Mouse (Mus musculus) heart, embryonic 12.5 days (tissue): ENCODE data around the gene Efna4. TPM values are rescaled to one million over a fixed set of nuclear protein-coding genes. Genes with fewer than 3 reads are reported as not detected.

Source experiments
- ATAC-seq: fragments of 200-750 bp; cut with Nextera tagmentation; 2 replicates; pipeline ENCODE4 v1.8.0; 2017; ENCODE audit warnings: moderate TSS enrichment, moderate library complexity; ENCODE audit not compliant: insufficient number of reproducible peaks, low FRiP score
- H3K27ac ChIP-seq: fragments of 300-500 bp; sonication (generic); 2 replicates; pipeline ENCODE4 v1.5.1; 2016; ENCODE audit warnings: mild to moderate bottlenecking, moderate library complexity; ENCODE audit not compliant: poor library complexity, severe bottlenecking
- H3K27me3 ChIP-seq: fragments of 300-500 bp; sonication (generic); replicated peaks from 2 replicates; pipeline ENCODE4 v1.6.1; 2016; ENCODE audit warnings: mild to moderate bottlenecking, moderate library complexity
- H3K36me3 ChIP-seq: fragments of 300-500 bp; sonication (generic); 2 replicates; pipeline ENCODE4 v1.6.1; 2016; ENCODE audit warnings: mild to moderate bottlenecking, moderate library complexity
- H3K4me1 ChIP-seq: fragments of 300-500 bp; sonication (generic); replicated peaks from 2 replicates; pipeline ENCODE4 v1.6.1; 2016; ENCODE audit warnings: mild to moderate bottlenecking
- H3K4me2 ChIP-seq: fragments of 300-500 bp; sonication (generic); 2 replicates; pipeline ENCODE4 v1.6.1; 2016; ENCODE audit warnings: mild to moderate bottlenecking, moderate library complexity
- H3K4me3 ChIP-seq: fragments of 300-500 bp; sonication (generic); 2 replicates; pipeline ENCODE4 v1.5.1; 2016; ENCODE audit warnings: mild to moderate bottlenecking
- H3K9ac ChIP-seq: fragments of 300-500 bp; sonication (generic); 2 replicates; pipeline ENCODE4 v1.6.1; 2016; ENCODE audit warnings: mild to moderate bottlenecking, moderate library complexity
- H3K9me3 ChIP-seq: fragments of 300-500 bp; sonication (generic); replicated peaks from 2 replicates; pipeline ENCODE4 v1.6.1; 2016; ENCODE audit warnings: mild to moderate bottlenecking, moderate library complexity
- WGBS: fragments of 180-500 bp; shearing (Covaris S2); methylation state at CpG from one replicate; pipeline ENCODE4 v1.1.7; 2016; 5-methylcytosine and 5-hydroxymethylcytosine counted together
- polyA plus RNA-seq: library from polyadenylated mRNA; unstranded; fragments of >200 nt; fragmentation: Nextera tagmentation; extraction: Ambion mirVana; gene quantifications from 2 replicates; pipeline ENCODE4 v1.2.1, GENCODE M21; 2016

The Efna4 gene
- polyA plus RNA-seq, 1 experiment from 2014 or later = 8.7 TPM

DNA sequence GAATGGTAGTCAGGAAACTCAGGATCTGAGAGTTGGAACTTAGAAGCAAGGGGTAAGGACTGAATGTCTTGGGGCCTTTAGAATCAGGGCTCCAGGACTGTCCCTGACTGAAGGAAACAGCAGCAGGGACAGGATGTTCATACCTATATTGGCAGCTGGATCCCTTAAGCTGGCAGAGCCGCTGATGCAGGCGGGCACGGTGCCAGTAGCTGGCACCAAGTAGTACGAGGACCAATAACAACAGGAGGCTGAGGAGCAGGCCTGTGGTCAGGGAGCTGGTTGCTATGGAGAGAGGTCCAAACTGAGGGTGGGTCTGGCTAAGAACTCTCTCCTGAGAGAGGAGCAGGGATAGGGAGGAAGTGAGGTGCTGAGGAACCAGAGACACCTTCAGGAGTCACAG, 4.0 kb upstream of the Efna4 start:
- WGBS = 83% methylated on average over 4 of the region's 4 CpGs
- Histone ChIP-seq H3K27ac (no peak overlapping the region), H3K9ac (no peak overlapping the region), H3K4me1 (peaks cover 18% of the 10 kb centered on the region), H3K4me2 (no peak overlapping the region), H3K9me3 (no peaks in the 10 kb centered on the region), H3K36me3 (peaks cover 25% of the 10 kb centered on the region), H3K27me3 (0 out of 2 replicates have a peak, but pooled peaks cover 7% of the 10 kb centered on the region), H3K4me3 (no peak overlapping the region)
- no peak for ATAC-seq

DNA sequence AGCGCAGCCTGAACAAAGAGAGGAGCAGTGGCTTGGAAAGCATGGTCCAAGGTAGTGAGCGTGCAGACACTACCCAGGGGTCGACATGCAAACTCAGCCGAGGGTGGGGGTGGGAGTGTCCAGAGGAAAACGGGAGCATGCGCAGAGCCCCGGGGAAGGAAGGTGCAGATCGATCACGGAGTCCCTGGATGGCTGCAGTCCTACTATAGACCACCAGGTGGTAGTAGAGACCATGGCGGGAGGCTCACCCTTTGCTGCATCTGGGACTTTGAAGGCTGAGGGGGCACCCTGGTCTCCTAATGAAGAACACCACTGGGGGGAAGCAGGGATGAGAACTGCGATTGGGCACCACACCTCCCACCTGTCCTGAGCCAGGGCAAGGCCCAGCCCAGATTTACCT, 2.6 kb upstream of the Efna4 start:
- H3K27me3 ChIP-seq = 0 out of 2 replicates have a peak, but pooled peaks cover 6% of the 10 kb centered on the region
- H3K4me3 ChIP-seq = peak overlapping the region; percentile 10
- no peak for ATAC-seq

DNA sequence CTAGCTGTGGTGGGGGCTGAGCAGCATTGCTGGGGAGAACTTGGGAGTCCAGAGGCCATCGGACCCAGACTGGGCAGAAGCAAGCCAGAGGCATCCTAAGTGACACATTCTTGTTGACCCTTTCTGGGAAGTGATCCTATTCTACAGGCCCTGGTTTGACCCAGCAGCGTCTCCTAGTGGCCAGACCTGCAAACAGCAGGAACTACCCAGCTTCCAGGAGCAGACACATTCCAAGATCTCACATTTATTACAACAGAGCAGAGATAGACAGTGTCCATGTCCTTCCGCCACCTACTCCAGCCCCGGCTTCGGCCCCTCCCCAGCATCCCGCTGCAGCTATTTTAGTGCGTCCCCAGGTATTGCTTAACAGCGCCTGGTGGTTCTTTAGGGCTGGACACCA, 1.6 kb upstream of the Efna4 start:
- Histone ChIP-seq H3K9ac (no peak overlapping the region), H3K36me3 (peaks cover 29% of the 10 kb centered on the region), H3K4me2 (no peak overlapping the region), H3K9me3 (no peaks in the 10 kb centered on the region), H3K4me3 (no peak overlapping the region), H3K4me1 (peaks cover 26% of the 10 kb centered on the region), H3K27me3 (0 out of 2 replicates have a peak, but pooled peaks cover 4% of the 10 kb centered on the region), H3K27ac (no peak overlapping the region)
- WGBS = 26% methylated on average over 8 of the region's 8 CpGs
- no peak for ATAC-seq

More for the DNA sequence above, 2.6 kb upstream of the Efna4 start:
- H3K27ac ChIP-seq = no peak overlapping the region
- no peak overlapping the region for H3K9ac ChIP-seq
- peak overlapping the region; percentile 58 for H3K4me2 ChIP-seq
- no peaks in the 10 kb centered on the region for H3K9me3 ChIP-seq
- peaks cover 25% of the 10 kb centered on the region for H3K36me3 ChIP-seq
- WGBS = 7% methylated on average over 11 of the region's 11 CpGs
- peaks cover 26% of the 10 kb centered on the region for H3K4me1 ChIP-seq

DNA sequence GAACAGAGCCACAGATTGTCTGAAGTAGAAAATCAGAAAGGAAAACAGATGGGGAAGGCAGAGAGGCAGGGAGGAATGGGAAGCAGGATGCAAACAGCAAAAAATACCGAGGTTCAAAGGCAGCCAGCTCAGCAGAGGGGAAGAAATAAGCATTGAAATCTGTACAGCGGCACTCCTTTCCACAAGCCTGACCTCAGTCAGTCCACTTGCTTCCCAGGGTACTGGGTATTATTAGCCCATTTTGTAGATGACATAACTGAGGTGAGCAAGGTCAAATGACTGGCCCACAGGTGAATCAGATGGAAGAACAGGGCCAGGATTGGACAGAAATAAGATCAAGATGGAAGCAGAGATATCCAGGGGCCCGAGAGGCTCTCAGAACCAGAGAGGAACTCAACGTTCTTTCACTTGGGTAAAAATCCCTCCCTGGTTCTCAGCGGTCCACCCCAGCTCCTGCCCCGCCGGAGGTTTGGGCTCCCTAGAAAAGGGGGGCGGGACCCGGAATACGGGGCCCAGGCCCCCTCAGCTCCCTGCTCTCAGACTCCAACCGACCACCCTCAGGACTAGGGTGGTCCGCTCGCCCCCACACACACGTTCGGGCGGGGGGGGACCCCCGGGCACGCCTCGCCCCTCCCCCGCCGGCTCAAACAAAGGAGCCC, 637 bp downstream of the Efna4 start:
- under 1% methylated on average over 21 of the region's 21 CpGs for WGBS
- Histone ChIP-seq H3K9ac (peak overlapping the region; percentile 90), H3K9me3 (no peaks in the 10 kb centered on the region), H3K27me3 (peaks cover 9% of the 10 kb centered on the region; the same call in 1 of the 2 replicates), H3K27ac (peak overlapping the region; percentile 68), H3K4me2 (peak overlapping the region; percentile 86), H3K4me3 (peak overlapping the region; percentile 82), H3K4me1 (peaks cover 30% of the 10 kb centered on the region), H3K36me3 (peaks cover 25% of the 10 kb centered on the region)
- ATAC-seq = no peak; the same call in 1 of the 2 replicates

DNA sequence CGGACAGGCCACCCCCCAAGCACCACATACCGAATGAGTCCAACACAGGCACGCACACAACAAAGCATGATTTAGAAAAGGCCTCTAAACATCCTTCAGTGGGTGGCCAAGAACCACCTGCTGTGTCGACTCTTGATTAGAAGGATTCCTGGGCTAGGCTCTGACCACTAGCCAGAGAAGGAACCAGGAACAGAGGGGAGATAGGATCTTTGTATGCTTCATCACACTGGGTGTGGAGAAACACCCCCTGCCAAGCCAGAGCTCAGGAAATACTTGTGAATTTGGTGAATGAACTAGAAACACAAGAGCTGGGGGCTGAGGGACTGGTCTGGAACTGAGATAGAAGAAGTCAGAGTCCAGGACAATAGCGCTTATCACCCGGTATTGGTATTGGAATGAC, 1.3 kb downstream of the Efna4 start:
- no peaks in the 10 kb centered on the region for H3K9me3 ChIP-seq
- peak overlapping the region; percentile 90 for H3K9ac ChIP-seq
- H3K27ac ChIP-seq = peak overlapping the region; percentile 14; the same call in 1 of the 2 replicates
- 11% methylated on average over 6 of the region's 6 CpGs for WGBS
- no peak for ATAC-seq
- peak overlapping the region; percentile 82 for H3K4me3 ChIP-seq
- H3K36me3 ChIP-seq = peaks cover 23% of the 10 kb centered on the region
- peaks cover 30% of the 10 kb centered on the region for H3K4me1 ChIP-seq
- peak overlapping the region; percentile 86 for H3K4me2 ChIP-seq
- H3K27me3 ChIP-seq = peaks cover 9% of the 10 kb centered on the region; the same call in 1 of the 2 replicates

DNA sequence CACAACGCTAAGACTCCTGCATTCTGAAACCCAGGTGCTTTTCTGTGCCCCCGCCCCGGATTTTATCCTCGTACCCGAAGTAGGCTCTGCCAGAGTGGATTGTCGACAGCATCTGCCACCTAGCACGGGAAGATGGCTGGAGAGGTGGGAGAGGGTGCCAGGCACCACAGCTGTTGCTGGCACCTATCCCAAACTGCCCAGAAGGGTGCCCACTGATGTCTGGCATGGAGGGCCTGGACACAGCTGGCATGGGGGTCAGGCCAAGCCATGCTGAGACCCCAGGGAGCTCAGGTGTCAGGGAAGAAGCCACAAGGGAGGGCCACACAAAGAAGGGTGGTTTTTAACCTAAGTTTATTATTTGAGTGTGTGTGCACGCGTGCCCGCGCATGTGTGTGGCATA, 4.8 kb downstream of the Efna4 start:
- Histone ChIP-seq H3K4me2 (no peak overlapping the region), H3K9me3 (no peaks in the 10 kb centered on the region), H3K27ac (no peak overlapping the region), H3K36me3 (peaks cover 23% of the 10 kb centered on the region), H3K4me3 (no peak overlapping the region), H3K4me1 (peaks cover 37% of the 10 kb centered on the region), H3K9ac (no peak overlapping the region), H3K27me3 (peaks cover 25% of the 10 kb centered on the region)
- 74% methylated on average over 11 of the region's 11 CpGs for WGBS
- no peak for ATAC-seq

DNA sequence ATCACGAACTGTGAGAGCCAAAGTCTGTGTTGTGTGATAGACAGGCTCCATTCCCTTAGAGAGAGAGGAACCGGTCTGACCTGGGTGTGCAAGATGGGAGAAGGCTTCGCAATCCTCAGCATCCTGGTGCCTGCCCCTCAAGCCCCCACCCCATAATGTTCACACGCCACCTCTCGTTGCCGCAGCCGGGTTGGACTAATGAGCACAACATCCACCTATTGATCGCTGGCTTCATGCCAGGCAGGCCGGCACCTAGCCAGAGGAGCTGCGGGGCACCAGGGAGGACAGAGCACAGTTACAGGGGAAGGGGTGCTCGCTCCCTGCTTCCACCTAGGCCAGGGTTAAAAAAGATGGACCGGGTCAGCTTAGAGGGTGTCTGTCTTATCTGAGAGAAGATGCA, 5.4 kb downstream of the Efna4 start:
- Histone ChIP-seq H3K9me3 (no peaks in the 10 kb centered on the region), H3K27me3 (peaks cover 28% of the 10 kb centered on the region), H3K4me3 (no peak overlapping the region), H3K36me3 (peaks cover 23% of the 10 kb centered on the region), H3K4me2 (no peak overlapping the region), H3K9ac (no peak overlapping the region), H3K27ac (no peak overlapping the region), H3K4me1 (peaks cover 37% of the 10 kb centered on the region)
- ATAC-seq = no peak
- 54% methylated on average over 12 of the region's 12 CpGs for WGBS

DNA sequence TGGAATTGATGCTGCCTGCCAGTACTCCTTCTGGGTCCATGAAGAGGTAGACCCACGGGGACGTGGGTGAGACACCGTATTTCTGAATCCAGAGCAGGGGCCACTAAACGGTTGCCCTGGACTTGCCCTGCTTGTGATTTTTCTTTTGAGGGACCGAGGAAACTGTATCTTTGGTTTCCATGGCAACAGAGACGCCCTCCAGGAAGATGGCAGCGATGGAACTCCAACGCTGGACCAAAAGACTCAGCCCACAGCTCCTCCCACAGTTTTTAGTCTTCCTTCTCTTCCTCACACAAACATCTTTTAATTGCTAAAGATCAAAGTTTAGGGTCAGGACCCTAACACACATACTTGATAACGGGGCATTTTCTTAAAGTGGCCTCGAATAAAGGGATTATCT, 5.8 kb downstream of the Efna4 start:
- Histone ChIP-seq H3K4me1 (peaks cover 34% of the 10 kb centered on the region), H3K9ac (no peak overlapping the region), H3K27me3 (peaks cover 29% of the 10 kb centered on the region), H3K4me3 (no peak overlapping the region), H3K36me3 (peaks cover 23% of the 10 kb centered on the region), H3K9me3 (no peaks in the 10 kb centered on the region), H3K27ac (no peak overlapping the region), H3K4me2 (no peak overlapping the region)
- no peak for ATAC-seq
- WGBS = 55% methylated on average over 10 of the region's 10 CpGs

DNA sequence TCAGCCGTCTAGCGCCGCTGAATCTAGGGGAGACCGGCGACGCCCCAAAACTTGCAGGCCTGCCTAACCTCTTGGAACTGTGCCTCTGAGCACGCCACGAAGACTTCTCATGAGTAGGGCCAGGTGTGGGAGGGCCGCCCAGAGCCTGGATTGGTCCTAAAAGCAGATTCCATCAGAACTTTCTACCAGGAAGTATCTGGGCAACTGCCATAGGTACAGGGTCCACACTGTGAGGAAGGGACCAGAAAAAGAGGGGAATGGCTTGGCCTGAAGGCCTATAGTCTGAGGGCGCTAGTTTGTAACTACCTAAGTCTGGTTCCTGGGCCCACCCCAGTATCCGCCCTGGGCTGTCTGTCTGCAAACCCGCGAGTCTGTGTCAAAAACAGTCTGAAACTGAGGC, 6.3 kb downstream of the Efna4 start:
- no peak for ATAC-seq
- Histone ChIP-seq H3K27ac (no peak overlapping the region), H3K9ac (no peak overlapping the region), H3K4me2 (no peak overlapping the region), H3K4me1 (peaks cover 30% of the 10 kb centered on the region), H3K9me3 (no peaks in the 10 kb centered on the region), H3K36me3 (peaks cover 23% of the 10 kb centered on the region), H3K27me3 (peaks cover 29% of the 10 kb centered on the region), H3K4me3 (no peak overlapping the region)
- 65% methylated on average over 13 of the region's 13 CpGs for WGBS

DNA sequence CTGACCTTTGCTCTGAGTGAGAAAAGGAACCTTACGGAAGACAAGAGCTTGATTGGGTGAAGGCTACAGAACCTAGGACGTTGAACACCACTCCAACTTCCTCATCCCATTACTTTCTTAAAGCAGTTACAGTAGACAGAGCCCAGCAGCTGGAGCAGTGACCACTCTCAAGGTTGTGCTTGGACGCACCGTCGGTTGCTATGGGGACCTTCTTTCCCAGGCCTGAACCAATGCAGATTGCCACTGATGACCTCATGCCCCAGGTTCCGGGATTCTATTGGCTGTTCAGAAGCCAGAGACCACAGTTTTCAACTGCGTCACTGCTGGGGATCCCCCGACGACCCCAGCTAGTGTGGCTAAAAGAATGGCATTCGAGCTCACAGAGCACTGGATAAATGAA, 6.9 kb downstream of the Efna4 start:
- no peak for ATAC-seq
- WGBS = 13% methylated on average over 10 of the region's 10 CpGs
- Histone ChIP-seq H3K4me1 (peaks cover 24% of the 10 kb centered on the region; the same call in 1 of the 2 replicates), H3K9me3 (no peaks in the 10 kb centered on the region), H3K36me3 (peaks cover 23% of the 10 kb centered on the region), H3K4me3 (no peak overlapping the region), H3K27me3 (peaks cover 32% of the 10 kb centered on the region), H3K4me2 (no peak overlapping the region), H3K27ac (no peak overlapping the region), H3K9ac (no peak overlapping the region)

DNA sequence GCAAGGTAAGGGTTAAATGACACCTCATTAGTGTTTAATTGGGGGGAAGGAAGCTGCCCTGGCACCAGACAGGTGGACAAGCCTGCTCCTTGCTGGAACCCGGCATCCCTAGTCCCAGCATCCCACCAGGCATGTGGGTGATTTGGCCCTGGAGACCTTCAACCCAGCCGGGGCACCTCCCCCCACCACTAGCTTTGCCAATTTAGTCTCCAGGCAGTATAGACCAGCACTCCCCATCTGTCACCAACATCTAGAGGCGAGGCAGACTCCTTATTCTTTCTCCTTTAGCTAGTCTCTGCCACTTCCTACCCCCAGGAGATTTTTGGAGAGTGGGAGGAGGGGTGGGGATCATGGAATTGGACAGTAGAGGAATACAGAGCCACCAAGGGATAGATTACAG, 7.5 kb downstream of the Efna4 start:
- H3K9ac ChIP-seq = no peak overlapping the region
- 45% methylated on average over 3 of the region's 3 CpGs for WGBS
- no peaks in the 10 kb centered on the region for H3K9me3 ChIP-seq

More for the DNA sequence above, 7.5 kb downstream of the Efna4 start:
- Histone ChIP-seq H3K4me1 (peaks cover 22% of the 10 kb centered on the region; the same call in 1 of the 2 replicates), H3K27me3 (peaks cover 33% of the 10 kb centered on the region), H3K36me3 (peaks cover 23% of the 10 kb centered on the region), H3K4me2 (no peak overlapping the region), H3K4me3 (no peak overlapping the region), H3K27ac (no peak overlapping the region)
- ATAC-seq = no peak
